Mouse (Mus musculus) macrophage (primary cell): ENCODE results near the gene Scd4. TPM values are rescaled to one million over a fixed set of nuclear protein-coding genes. Genes with fewer than 3 reads are reported as not detected.

ENCODE experiments used
- H3K27ac ChIP-seq: fragments of 350-480 bp; formaldehyde crosslinking; 2 replicates; pipeline ENCODE4 v1.9.0; 2021
- H3K36me3 ChIP-seq: fragments of 350-480 bp; formaldehyde crosslinking; 2 replicates; pipeline ENCODE4 v1.9.0; 2021; ENCODE audit errors: inconsistent target
- H3K4me3 ChIP-seq: fragments of 350-480 bp; formaldehyde crosslinking; 2 replicates; pipeline ENCODE4 v1.9.0; 2021; ENCODE audit errors: inconsistent target
- H3K79me2 ChIP-seq: fragments of 350-480 bp; formaldehyde crosslinking; 2 replicates; pipeline ENCODE4 v1.9.0; 2021; ENCODE audit errors: inconsistent target
- WGBS: methylation state at CpG from one replicate; pipeline ENCODE4 v1.1.7; 2026; ENCODE audit warnings: inconsistent platforms; ENCODE audit not compliant: missing documents; 5-methylcytosine and 5-hydroxymethylcytosine counted together
- polyA plus RNA-seq: library from polyadenylated mRNA; stranded (reverse); fragments of 250-400 nt; gene quantifications from 3 replicates; pipeline ENCODE4 v1.2.4, GENCODE M21; 2018; ENCODE audit warnings: inconsistent platforms
- total RNA-seq, 78 experiments: library from RNA; depleted of rRNA; stranded (reverse); fragments of 250-400 nt; gene quantifications; 1 replicate in 9 of 78; 2 replicates in 24 of 78; 3 replicates in 43 of 78; 4 replicates in 2 of 78; pipeline ENCODE4 v1.2.4; 2018; ENCODE audit warnings: inconsistent platforms in 56 of 78

The Scd4 gene
- total RNA-seq (2018; cell fraction: chromatin; rRNA removed): 10 to 100 TPM in 6 of 26 experiments, 1 to 10 TPM in 14, under 1 TPM in 3, not detected in 3; 0.40 to 17.8 (median 3.0) TPM
- total RNA-seq (2018; cell fraction: cytosol; rRNA removed): 1 to 10 TPM in 3 of 26 experiments, under 1 TPM in 23; 0.06 to 1.3 (median 0.31) TPM
- total RNA-seq (2018; cell fraction: nucleus; rRNA removed): 10 to 100 TPM in 1 of 26 experiments, 1 to 10 TPM in 17, under 1 TPM in 6, not detected in 2; 0.23 to 10.8 (median 1.9) TPM
- 0.15 to 0.19 TPM (median 0.16 TPM) in 3 replicates for polyA plus RNA-seq

DNA sequence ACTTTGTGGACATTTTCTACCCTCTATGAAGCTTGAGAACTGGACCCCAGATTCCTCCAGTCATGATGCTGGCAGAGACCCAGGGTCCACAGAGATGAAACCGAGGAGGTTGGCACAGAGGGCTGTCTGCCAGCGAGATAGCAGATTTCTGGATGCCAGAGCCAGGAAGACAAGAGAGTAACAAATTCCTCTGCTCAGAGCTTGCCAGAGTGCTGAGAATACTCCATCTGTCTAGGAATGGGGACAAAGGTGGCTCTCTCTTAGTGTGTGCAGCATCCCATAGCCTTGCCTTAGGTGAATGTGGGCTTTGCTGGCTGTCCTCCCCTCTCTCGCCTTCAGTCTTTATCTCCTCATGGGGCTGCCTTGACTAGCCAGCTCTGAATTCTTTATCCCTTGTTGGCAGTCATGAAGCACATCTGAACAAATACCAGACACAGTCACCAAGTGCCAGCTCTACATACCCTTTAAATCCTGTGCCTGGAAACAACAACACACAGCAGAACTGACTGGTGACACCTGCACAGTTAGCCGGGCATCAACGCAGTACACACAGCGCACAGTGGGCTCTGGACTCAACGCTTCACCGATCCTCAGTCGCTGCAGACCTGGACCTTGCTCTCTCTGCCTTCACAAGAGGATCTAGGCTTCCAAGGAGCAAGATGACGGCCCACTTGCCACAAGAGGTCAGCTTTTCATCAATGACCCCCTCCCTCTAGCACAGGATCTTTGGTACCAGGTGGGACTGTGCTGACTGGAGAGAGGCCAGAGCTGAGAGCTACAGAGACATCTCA is at the start of gene Scd4:
Gene Scd4 (plus strand): TSS at position 260 of the 791 bp plus-strand sequence.
- Histone ChIP-seq H3K79me2 (no peaks in the 10 kb centered on the region), H3K27ac (no peak within 1 kb of the TSS), H3K4me3 (no peak within 1 kb of the TSS), H3K36me3 (no peaks in the 10 kb centered on the region)
- 93% methylated on average over 10 of the region's 10 CpGs for WGBS

DNA sequence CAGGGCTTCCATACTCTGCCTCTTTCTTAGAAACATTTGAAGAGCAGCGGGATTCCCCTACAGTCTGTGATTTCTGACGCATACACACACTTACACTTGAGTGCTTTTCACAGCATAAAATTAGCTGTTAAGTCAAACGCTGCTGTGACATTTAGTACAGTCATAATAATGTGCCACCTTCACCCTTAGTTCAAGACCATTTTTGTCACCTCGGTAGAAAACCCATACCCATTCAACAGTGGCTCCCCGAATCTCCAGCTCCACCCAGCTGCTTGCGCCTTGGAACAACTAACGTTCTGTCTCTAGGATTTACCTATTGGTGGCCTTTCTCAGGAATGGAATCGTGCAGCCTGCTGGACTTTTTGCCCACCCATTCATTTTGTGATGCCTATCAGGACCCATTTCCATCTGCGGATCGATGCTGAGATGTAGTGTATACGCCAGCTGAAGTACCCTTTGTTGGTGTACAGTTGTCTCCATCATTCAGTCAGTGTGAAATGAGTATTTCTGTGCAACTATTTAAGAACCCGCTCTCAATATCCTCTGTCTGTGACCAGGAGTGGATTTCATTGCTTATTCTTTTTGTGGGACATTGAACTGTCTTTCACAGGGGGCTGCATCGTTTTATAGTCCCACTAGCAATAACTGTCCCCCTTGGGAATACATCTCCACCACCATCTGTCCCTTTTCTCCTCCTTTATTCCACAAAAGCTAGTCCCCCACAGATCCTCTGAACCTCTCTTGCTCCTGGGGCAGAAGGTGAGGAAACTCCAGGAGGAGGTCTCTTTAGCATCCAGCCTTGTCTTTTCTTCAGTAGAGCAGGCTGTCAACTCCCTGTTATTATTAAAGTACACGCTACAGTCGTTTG is 49.5 kb upstream of the Scd4 start:
- Histone ChIP-seq H3K79me2 (no peaks in the 10 kb centered on the region), H3K36me3 (no peaks in the 10 kb centered on the region), H3K4me3 (no peak overlapping the region; the same call in 1 of the 2 replicates), H3K27ac (peak overlapping the region; percentile 88)
- 66% methylated on average over 15 of the region's 15 CpGs for WGBS

DNA sequence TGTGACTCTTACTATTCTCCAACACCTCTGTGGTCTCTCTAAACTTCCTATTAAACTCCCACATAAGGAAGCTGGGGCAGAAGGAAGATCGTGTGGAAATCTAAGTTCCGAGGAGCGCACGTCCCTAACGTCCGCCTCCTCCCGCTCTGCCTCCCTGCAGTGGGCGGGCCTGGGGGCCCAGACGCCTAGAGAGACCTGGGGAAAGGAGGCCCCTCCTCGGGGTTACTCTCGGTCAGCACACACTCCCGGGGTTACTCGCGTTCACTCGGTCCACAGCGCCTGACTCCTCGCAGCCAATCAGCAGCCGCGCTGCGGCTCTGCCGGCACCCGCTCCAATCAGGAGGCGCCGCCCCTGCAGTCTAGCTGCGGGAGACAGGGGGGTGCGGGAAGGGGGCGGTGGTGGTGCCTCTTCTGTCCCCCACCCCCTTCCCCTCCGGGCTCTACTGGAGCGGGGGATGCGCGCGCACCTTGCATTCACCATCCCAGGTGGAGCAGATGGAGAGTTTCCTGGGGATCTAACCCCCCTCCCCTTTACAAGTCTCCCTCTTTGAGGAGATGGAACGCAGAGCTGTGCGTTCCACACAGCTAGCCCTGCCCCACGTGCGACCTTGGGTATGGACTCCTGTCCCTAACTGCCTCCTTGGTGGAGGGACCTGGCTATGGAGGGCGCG is 48.7 kb upstream of the Scd4 start:
- 2% methylated on average over 38 of the region's 38 CpGs for WGBS
- Histone ChIP-seq H3K4me3 (peak overlapping the region; percentile 28), H3K36me3 (no peaks in the 10 kb centered on the region), H3K27ac (peak overlapping the region; percentile 94), H3K79me2 (no peaks in the 10 kb centered on the region)

DNA sequence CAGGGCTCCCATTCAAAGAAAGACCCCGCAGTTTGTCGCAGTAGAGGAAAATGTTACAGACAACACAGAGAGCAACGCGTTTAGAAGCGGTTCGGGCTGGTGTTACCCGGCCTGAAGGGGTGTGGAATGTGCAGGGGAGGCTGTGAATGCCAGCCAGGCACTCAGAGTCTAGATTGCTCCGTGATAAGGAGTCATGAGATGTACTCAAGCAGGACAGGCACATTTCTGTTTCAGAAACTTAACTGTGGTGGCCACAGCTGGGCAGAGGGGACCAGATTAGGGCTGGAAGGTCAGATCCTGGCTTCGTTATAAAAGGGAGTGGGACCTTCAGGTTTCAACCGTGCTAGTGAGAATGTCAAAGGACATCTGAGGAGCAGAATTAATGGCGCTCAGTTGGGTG is 48.2 kb upstream of the Scd4 start:
- Histone ChIP-seq H3K4me3 (peak overlapping the region; percentile 28), H3K36me3 (no peaks in the 10 kb centered on the region), H3K79me2 (no peaks in the 10 kb centered on the region), H3K27ac (peak overlapping the region; percentile 94)
- 12% methylated on average over 11 of the region's 11 CpGs for WGBS

DNA sequence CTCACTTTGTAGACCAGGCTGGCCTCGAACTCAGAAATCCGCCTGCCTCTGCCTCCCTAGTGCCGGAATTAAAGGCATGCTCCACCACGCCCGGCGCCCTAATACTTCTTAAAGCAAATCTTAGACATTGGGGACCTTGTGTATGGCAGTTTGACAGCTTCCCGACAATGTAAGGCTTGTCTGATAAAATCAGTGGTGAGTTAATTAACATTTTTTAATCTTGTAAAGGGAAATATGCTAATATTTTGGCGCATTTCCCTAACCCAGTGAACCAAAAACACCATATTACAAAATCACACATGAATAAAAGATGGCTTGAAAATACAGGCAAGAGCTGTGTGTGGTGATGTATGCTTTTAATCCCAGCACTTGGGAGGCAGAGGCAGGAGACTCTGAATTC is 47.3 kb upstream of the Scd4 start:
- Histone ChIP-seq H3K27ac (no peak overlapping the region), H3K79me2 (no peaks in the 10 kb centered on the region), H3K4me3 (no peak overlapping the region), H3K36me3 (no peaks in the 10 kb centered on the region)
- WGBS: 93% methylated on average over 8 of the region's 8 CpGs

DNA sequence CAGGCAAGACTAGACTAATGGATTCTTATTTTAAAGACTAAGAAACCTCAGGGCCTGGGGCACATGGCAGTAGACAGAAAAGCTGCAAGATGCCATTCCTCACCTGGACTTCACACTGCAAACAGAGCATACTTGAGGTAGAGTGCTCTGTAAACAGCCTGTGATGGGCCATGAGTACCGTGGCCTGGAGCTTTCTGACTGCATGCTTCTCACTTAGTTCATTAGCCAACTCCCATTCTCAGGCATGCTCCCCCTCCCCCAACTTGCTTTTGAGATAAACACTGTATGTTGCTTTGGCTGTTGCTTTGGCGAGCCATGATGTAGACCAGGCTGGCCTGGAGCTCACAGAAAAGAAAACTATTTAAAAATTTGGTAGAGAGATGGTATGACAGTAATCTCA is 46.8 kb upstream of the Scd4 start:
- WGBS: 83% methylated on average over 2 of the region's 2 CpGs
- H3K36me3 ChIP-seq: no peaks in the 10 kb centered on the region
- no peak overlapping the region for H3K27ac ChIP-seq
- H3K4me3 ChIP-seq: no peak overlapping the region
- no peaks in the 10 kb centered on the region for H3K79me2 ChIP-seq

DNA sequence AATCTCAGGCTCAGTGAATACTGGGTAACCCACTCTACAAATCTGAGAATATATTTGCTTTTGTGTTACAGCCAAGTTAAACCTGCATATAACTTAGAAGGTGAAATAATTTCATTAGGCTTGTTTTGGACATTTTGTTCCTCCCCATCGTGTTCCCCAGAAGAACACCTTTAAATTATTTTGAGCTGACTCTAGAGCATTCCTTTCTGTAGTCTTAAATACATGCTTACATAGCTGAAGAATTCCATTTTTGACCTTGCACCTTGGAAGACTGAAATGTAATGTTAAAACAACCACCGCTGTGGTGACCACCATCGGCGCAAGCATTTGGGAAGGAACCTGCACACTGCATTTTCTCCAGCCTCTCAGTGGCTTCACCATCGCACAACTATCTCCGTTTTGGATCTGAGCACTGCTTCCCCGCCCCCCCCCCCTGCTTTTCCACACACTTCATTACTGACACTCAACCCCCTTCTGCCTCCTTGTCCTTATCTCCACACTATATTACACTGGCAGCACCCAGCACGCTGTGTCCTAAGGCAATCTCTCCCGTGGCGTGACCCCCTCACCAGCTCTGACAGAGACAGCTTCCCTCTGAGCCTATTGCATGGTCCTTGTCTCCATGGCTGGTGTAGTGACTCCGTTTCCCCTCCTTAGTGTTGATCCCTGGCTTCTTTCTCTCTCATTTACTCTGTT is 45.3 kb upstream of the Scd4 start:
- 94% methylated on average over 9 of the region's 11 CpGs for WGBS
- Histone ChIP-seq H3K4me3 (no peak overlapping the region), H3K36me3 (no peaks in the 10 kb centered on the region), H3K27ac (no peak overlapping the region), H3K79me2 (no peaks in the 10 kb centered on the region)

DNA sequence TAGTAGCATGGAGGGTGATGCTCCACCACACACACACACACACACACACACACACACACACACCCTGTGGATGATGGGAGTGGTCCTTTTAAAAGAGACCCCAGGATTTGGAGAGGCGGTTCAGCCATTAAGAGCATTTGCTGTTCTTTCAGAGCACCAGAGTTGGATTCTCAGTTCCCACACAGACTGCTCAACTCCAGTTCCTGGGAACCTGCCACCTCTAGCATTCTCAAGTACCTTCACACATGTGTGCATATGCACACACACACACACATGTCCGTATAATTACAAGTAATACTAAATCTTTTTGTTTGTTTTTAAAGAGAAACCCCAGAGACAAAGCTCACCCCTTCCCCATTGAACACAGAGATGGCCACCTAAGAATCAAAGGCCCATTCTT is 40.8 kb upstream of the Scd4 start:
- Histone ChIP-seq H3K36me3 (no peaks in the 10 kb centered on the region), H3K79me2 (peaks cover 31% of the 10 kb centered on the region), H3K4me3 (no peak overlapping the region), H3K27ac (no peak overlapping the region)
- 90% methylated on average over 2 of the region's 2 CpGs for WGBS

DNA sequence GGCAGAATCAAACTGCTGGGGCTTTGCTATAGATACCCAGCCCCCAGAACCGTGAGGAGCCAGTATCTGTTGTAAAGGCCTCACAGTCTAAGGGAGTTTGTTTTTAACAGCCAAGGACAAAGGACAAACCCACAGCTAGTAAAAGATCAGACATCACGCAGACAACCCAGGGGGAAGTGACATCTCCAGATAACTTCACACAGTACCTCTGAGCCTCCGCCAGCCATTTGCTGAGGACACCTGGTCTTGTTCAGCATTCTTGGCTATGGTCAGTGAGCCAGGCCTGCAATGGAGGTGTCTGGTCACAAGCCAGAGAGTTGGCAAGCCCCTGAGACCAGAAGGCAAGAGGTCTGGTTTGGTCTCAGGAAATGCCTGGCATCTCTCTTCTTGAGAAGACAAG is 40.4 kb upstream of the Scd4 start:
- peak overlapping the region; percentile 97 for H3K27ac ChIP-seq
- 87% methylated on average over 3 of the region's 3 CpGs for WGBS
- peaks cover 35% of the 10 kb centered on the region for H3K79me2 ChIP-seq
- no peaks in the 10 kb centered on the region for H3K36me3 ChIP-seq
- no peak overlapping the region for H3K4me3 ChIP-seq

DNA sequence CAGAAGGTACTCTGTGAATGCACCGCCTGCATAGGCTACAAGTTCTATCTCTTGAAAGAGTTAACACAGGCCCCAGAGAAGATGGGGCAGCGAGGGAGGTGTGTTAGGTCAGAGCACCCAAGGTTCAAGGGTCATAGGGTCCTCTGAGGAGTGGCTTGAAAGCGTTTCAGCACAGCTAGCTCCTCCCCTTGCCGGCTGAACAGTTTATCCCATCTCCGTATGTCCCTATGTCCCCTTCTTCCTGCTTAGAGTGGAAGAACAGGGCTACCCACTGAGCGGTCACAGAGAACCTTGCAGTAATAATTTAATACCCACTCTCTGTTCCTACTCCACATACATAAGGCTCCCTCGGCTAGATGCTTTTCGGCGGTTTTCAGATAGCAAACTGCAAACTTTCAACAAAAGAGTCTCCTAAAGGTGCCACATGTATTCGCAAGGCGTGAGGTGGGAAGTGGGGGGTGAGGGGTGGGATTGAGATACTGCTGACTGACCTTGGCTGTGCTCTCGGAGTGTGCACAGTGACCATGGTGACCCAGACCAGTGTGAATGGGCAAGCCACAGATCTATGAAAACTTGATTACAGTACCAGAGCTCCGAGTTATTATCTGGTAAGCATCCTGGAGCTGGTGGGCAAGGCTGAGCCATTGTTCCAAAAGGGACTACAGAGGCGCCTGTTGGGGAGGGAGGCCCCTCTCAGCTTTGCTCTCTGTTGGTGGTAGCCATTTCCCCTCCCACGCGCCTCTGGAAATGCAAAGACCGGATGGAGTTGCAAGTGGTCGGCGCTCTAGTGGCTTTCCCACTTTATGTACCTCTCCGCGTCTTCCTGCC is 39.7 kb upstream of the Scd4 start, which contains the start of gene Scd2:
Gene Scd2 (plus strand): TSS at position 734 of the 828 bp plus-strand sequence.
- H3K79me2 ChIP-seq: peaks cover 42% of the 10 kb centered on the region
- peak within 1 kb of the TSS; percentile 97 for H3K27ac ChIP-seq
- H3K4me3 ChIP-seq: peak within 1 kb of the TSS; percentile 99
- no peaks in the 10 kb centered on the region for H3K36me3 ChIP-seq
- WGBS: 11% methylated on average over 19 of the region's 21 CpGs

DNA sequence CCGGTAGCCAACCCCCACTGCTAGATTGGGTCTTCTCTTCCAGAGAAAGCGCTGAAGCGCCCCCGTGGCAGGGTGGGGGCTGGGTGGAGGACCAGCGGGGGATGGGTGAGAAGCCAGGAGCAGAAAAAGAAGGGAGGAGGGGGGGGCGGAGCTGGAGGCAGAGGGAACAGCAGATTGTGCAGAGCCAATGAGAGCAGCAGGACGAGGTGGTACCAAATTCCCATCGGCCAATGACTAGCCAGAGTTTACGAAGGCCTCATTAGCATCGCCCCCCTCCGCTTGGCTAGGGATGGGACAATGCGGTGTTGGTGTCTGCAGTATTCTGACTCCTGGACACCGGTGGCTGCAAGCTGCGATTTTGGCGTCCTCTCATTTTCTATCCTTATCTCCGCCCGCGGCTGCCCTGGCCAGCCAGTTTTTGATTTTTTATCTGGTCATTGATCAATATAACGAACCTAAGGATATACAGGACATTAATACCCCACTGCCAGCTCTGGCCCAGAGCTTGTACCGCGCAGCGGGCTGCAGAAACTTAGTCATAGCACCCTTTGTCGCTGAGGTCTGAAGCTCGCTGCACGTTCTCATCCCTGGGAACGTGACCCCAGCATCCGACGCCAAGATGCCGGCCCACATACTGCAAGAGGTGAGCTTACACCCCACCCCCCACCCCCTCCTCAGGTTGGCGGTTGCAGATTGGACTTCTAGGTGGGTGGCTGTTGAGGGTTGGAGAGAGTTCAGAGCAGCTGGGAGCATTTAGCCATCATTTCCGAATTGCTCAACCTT is 38.9 kb upstream of the Scd4 start:
- Histone ChIP-seq H3K36me3 (no peaks in the 10 kb centered on the region), H3K4me3 (peak overlapping the region; percentile 99), H3K79me2 (peaks cover 50% of the 10 kb centered on the region), H3K27ac (peak overlapping the region; percentile 97)
- under 1% methylated on average over 31 of the region's 31 CpGs for WGBS

DNA sequence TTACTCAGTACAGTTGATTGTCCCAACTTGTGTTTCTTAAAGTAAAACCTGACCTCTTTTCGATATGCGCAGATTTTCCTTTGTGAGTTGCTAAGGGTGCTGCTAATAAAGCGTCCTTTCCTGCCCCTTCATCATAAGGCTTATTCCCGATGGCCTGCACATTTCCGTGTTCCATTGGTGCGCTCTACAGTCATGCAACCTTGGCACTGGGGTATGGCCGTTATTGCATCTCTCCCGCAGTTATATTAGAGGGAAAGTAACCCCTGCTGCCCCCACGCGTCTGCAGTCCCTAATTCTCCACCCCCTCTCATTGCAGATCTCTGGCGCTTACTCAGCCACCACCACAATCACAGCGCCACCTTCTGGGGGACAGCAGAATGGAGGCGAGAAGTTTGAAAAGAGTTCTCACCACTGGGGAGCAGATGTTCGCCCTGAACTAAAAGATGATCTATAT is 38.3 kb upstream of the Scd4 start:
- Histone ChIP-seq H3K4me3 (peak overlapping the region; percentile 99), H3K79me2 (peaks cover 56% of the 10 kb centered on the region), H3K36me3 (no peaks in the 10 kb centered on the region; the same call in 1 of the 2 replicates), H3K27ac (peak overlapping the region; percentile 97)
- WGBS: 0% methylated on average over 13 of the region's 14 CpGs
